Mouse (Mus musculus): ENCODE results near the gene Gsta4.

- TF ChIP-seq CTCF (IDR thresholded peaks at IDR 0.05; ENCODE audit: low read depth, low read length): no peak
- TF ChIP-seq POLR2A (IDR thresholded peaks at IDR 0.05; ENCODE audit: insufficient read depth, low read length): no peak
These were observed 28.9 kb downstream of the Gsta4 start for GRCm38 (mm10) chr9:78211521-78211920.
